Mouse (Mus musculus) MEL (cell line): Measurements from ENCODE around the gene Haghl. TPM values are rescaled to one million over a fixed set of nuclear protein-coding genes. Genes with fewer than 3 reads are reported as not detected.

Experiments
- DNase-seq: peaks from one replicate; pipeline ENCODE4 v3.0.0; 2011; ENCODE audit warnings: low read depth, low spot score
- H3K27ac ChIP-seq: 2 replicates; pipeline ENCODE4 v1.5.1; 2012; ENCODE audit warnings: low read depth, mild to moderate bottlenecking, control low read depth, low read length, moderate library complexity; ENCODE audit not compliant: control insufficient read depth
- H3K27me3 ChIP-seq, 2 experiments: fragments of 150-350 bp in 1 of 2; sonication (generic) in 1 of 2; 2 replicates each; pipeline ENCODE4 v1.6.1; 2012; ENCODE audit warnings: low read length in 2 of 2, mild to moderate bottlenecking in 2 of 2, improper control_type of control experiment in 1 of 2, moderate library complexity in 1 of 2; ENCODE audit not compliant: insufficient read depth in 2 of 2, control insufficient read depth in 1 of 2
- H3K36me3 ChIP-seq, 2 experiments: 2 replicates each; pipeline ENCODE4 v1.6.1; 2012 to 2014; ENCODE audit warnings: low read length in 2 of 2, improper control_type of control experiment in 1 of 2, inconsistent platforms in 1 of 2, mild to moderate bottlenecking in 1 of 2; ENCODE audit not compliant: insufficient read depth in 2 of 2, control insufficient read depth in 1 of 2
- H3K4me1 ChIP-seq, 2 experiments: fragments of 150-350 bp in 1 of 2; sonication (generic) in 1 of 2; 2 replicates each; pipeline ENCODE4 v1.6.1; 2012; ENCODE audit warnings: low read length in 2 of 2, improper control_type of control experiment in 1 of 2, mild to moderate bottlenecking in 1 of 2; ENCODE audit not compliant: insufficient read depth in 2 of 2, control insufficient read depth in 1 of 2
- H3K4me3 ChIP-seq, 2 experiments: fragments of 150-350 bp in 1 of 2; sonication (generic) in 1 of 2; 2 replicates each; pipeline ENCODE4 v1.5.1; 2012; ENCODE audit warnings: low read depth in 2 of 2, low read length in 2 of 2, mild to moderate bottlenecking in 2 of 2, moderate library complexity in 2 of 2, control low read depth in 1 of 2, improper control_type of control experiment in 1 of 2; ENCODE audit not compliant: control insufficient read depth in 1 of 2, insufficient read depth in 1 of 2
- H3K79me2 ChIP-seq: 2 replicates; pipeline ENCODE4 v1.6.1; 2012; ENCODE audit warnings: mild to moderate bottlenecking, low read length, moderate library complexity; ENCODE audit not compliant: control insufficient read depth, poor library complexity, insufficient read depth
- H3K9ac ChIP-seq: 2 replicates; pipeline ENCODE4 v1.6.1; 2012; ENCODE audit warnings: low read depth, mild to moderate bottlenecking, control low read depth, low read length, moderate library complexity; ENCODE audit not compliant: control insufficient read depth, poor library complexity, severe bottlenecking
- H3K9me3 ChIP-seq: fragments of 150-350 bp; sonication (generic); replicated peaks from 2 replicates; pipeline ENCODE4 v1.6.1; 2012; ENCODE audit warnings: mild to moderate bottlenecking, low read length, improper control_type of control experiment, moderate library complexity; ENCODE audit not compliant: insufficient read depth
- BHLHE40 ChIP-seq: IDR thresholded peaks from 2 replicates; pipeline ENCODE4 v1.6.1; 2012; ENCODE audit warnings: low read depth, mild to moderate bottlenecking, inconsistent platforms, low read length, improper control_type of control experiment, borderline replicate concordance
- CTCF ChIP-seq, 3 experiments: IDR thresholded peaks in 2 of 3; conservative IDR thresholded peaks in 1 of 3; 2 replicates each; pipeline ENCODE4 v1.5.1; 2011 to 2012; ENCODE audit warnings: low read length in 3 of 3, low read depth in 2 of 3, mild to moderate bottlenecking in 2 of 3, improper control_type of control experiment in 1 of 3, inconsistent platforms in 1 of 3, mixed read lengths in 1 of 3, moderate library complexity in 1 of 3; ENCODE audit not compliant: control insufficient read depth in 1 of 3, insufficient read depth in 1 of 3, poor library complexity in 1 of 3, severe bottlenecking in 1 of 3
- E2F4 ChIP-seq: IDR thresholded peaks from 2 replicates; pipeline ENCODE4 v1.6.1; 2011; ENCODE audit warnings: low read depth, low read length, improper control_type of control experiment, borderline replicate concordance
- ELF1 ChIP-seq: IDR thresholded peaks from 2 replicates; pipeline ENCODE4 v1.6.1; 2014; ENCODE audit warnings: low read depth, mild to moderate bottlenecking, inconsistent platforms, low read length, improper control_type of control experiment, moderate library complexity
- EP300 ChIP-seq, 2 experiments: IDR thresholded peaks; 2 replicates each; pipeline ENCODE4 v1.6.1; 2011; ENCODE audit warnings: improper control_type of control experiment in 2 of 2, low read length in 2 of 2, low read depth in 1 of 2, mild to moderate bottlenecking in 1 of 2
- GATA1 ChIP-seq: IDR thresholded peaks from 2 replicates; pipeline ENCODE4 v1.6.1; 2011; ENCODE audit warnings: low read depth, low read length, improper control_type of control experiment
- KAT2A ChIP-seq: conservative IDR thresholded peaks from 2 replicates; pipeline ENCODE4 v1.6.1; 2012; ENCODE audit warnings: low read depth, low read length, improper control_type of control experiment, inconsistent platforms
- MEF2A ChIP-seq: IDR thresholded peaks from 2 replicates; pipeline ENCODE4 v1.6.1; 2014; ENCODE audit warnings: low read depth, mild to moderate bottlenecking, inconsistent platforms, low read length, improper control_type of control experiment; ENCODE audit not compliant: poor library complexity, insufficient replicate concordance, severe bottlenecking; ENCODE audit errors: extremely low read depth
- MXI1 ChIP-seq: IDR thresholded peaks from 2 replicates; pipeline ENCODE4 v1.6.1; 2011; ENCODE audit warnings: mild to moderate bottlenecking, low read depth, low read length, improper control_type of control experiment
- NRF1 ChIP-seq: IDR thresholded peaks from 2 replicates; pipeline ENCODE4 v1.6.1; 2014; ENCODE audit warnings: low read depth, mild to moderate bottlenecking, inconsistent platforms, low read length, improper control_type of control experiment, moderate library complexity; ENCODE audit not compliant: poor library complexity, insufficient read depth, severe bottlenecking
- POLR2A ChIP-seq, 2 experiments: IDR thresholded peaks; 2 replicates each; pipeline ENCODE4 v1.6.1; 2011 to 2012; ENCODE audit warnings: low read length in 2 of 2, mild to moderate bottlenecking in 2 of 2, control low read depth in 1 of 2, improper control_type of control experiment in 1 of 2, low read depth in 1 of 2, moderate library complexity in 1 of 2; ENCODE audit not compliant: control insufficient read depth in 1 of 2, insufficient read depth in 1 of 2, poor library complexity in 1 of 2
- POLR2AphosphoS2 ChIP-seq: IDR thresholded peaks from 2 replicates; pipeline ENCODE4 v1.6.1; 2011; ENCODE audit warnings: low read length, improper control_type of control experiment
- RAD21 ChIP-seq: IDR thresholded peaks from 2 replicates; pipeline ENCODE4 v1.6.1; 2011; ENCODE audit warnings: mild to moderate bottlenecking, low read depth, low read length, improper control_type of control experiment
- SMC3 ChIP-seq: IDR thresholded peaks from 2 replicates; pipeline ENCODE4 v1.6.1; 2011; ENCODE audit warnings: low read depth, low read length, improper control_type of control experiment
- TAL1 ChIP-seq: IDR thresholded peaks from 2 replicates; pipeline ENCODE4 v1.6.1; 2012; ENCODE audit warnings: mild to moderate bottlenecking, inconsistent platforms, low read length, moderate library complexity, mixed read lengths
- ZC3H11A ChIP-seq: IDR thresholded peaks from 2 replicates; pipeline ENCODE4 v1.6.1; 2012; ENCODE audit warnings: low read depth, mild to moderate bottlenecking, inconsistent platforms, low read length, improper control_type of control experiment
- ZKSCAN1 ChIP-seq: IDR thresholded peaks from 2 replicates; pipeline ENCODE4 v1.6.1; 2012; ENCODE audit warnings: low read depth, mild to moderate bottlenecking, inconsistent platforms, low read length, improper control_type of control experiment, moderate library complexity
- polyA plus RNA-seq, 2 experiments: library from polyadenylated mRNA; stranded (reverse) in 1 of 2; unstranded in 1 of 2; fragments of >175 nt in 1 of 2; fragments of >200 nt in 1 of 2; gene quantifications; 2 replicates each; pipeline versions ENCODE4 v1.2.1 to v1.2.4; 2012; ENCODE audit warnings: low replicate concordance in 2 of 2, low read depth in 1 of 2; ENCODE audit not compliant: insufficient read length in 2 of 2, insufficient read depth in 1 of 2, missing spikeins in 1 of 2
- total RNA-seq: library from RNA; depleted of rRNA; stranded (reverse); fragments of 300-350 nt; gene quantifications from 2 replicates; pipeline ENCODE4 v1.2.3, GENCODE M21; 2012; rRNA removed

Haghl gene
- total and polyA plus RNA-seq, 3 experiments: 10.7 to 13.2 TPM; not detected in 1

- TF ChIP-seq CTCF (IDR thresholded peaks at IDR 0.05 in 2 of 3, conservative IDR thresholded peaks at IDR 0.05 in 1 of 3; ENCODE audit: control insufficient read depth in 1 of 3, insufficient read depth in 1 of 3, low read depth in 2 of 3, low read length in 3 of 3, poor library complexity in 1 of 3, severe bottlenecking in 1 of 3) (peak; percentile 87 to 90 (median 87)), POLR2AphosphoS2 (no peak), GATA1 (no peak), BHLHE40 (no peak), E2F4 (no peak), POLR2A (IDR thresholded peaks at IDR 0.05; ENCODE audit: control insufficient read depth in 1 of 2, insufficient read depth in 1 of 2, low read depth in 1 of 2, low read length in 2 of 2, poor library complexity in 1 of 2) (0 out of 4 replicates have a peak, but pooled peaks of 1 of the 2 experiments have one; percentile 17), TAL1 (no peak), ZKSCAN1 (no peak), EP300 (IDR thresholded peaks at IDR 0.05; ENCODE audit: low read depth in 1 of 2, low read length in 2 of 2) (no peak), MEF2A (no peak), NRF1 (peak; percentile 72), KAT2A (no peak), MXI1 (peak; percentile 34; the same call in 1 of the 2 replicates), ELF1 (no peak), ZC3H11A (peak; percentile 40; the same call in 1 of the 2 replicates), RAD21 (peak; percentile 54), SMC3 (peak; percentile 87)
- H3K27ac ChIP-seq: no peak overlapping the region
Measured at GRCm38 (mm10) chr17:25732082-25732481, 53.4 kb downstream of the Haghl start.

More at GRCm38 (mm10) chr17:25732082-25732481, 53.4 kb downstream of the Haghl start:
- Histone ChIP-seq H3K9ac (no peak overlapping the region), H3K27me3 (no peaks in the 10 kb centered on the region), H3K36me3 (no peaks in the 10 kb centered on the region), H3K9me3 (no peaks in the 10 kb centered on the region), H3K4me3 (no peak overlapping the region), H3K79me2 (peaks cover 3% of the 10 kb centered on the region), H3K4me1 (peaks cover 0 to 9% of the 10 kb centered on the region in 2 experiments; a peak in 2 of 4 replicates)
- peak; percentile 89 for DNase-seq

Other genes with a start within 250 kb of the Haghl start
- gene Sox8, start 215.0 kb downstream of the Haghl start, total RNA-seq: not detected in 2 replicates
- gene Sox8, start 215.0 kb downstream of the Haghl start, polyA plus RNA-seq: not detected
- gene Lmf1, start 206.6 kb downstream of the Haghl start, total RNA-seq: 14.0 and 16.0 TPM in 2 replicates
- gene Lmf1, start 206.6 kb downstream of the Haghl start, polyA plus RNA-seq: 10 to 100 TPM in 1 of 2 experiments, not detected in 1; 30.5 TPM
- 3.1 and 3.9 TPM in 2 replicates for gene Gng13, start 68.5 kb downstream of the Haghl start, total RNA-seq
- under 1 TPM in 1 of 2 experiments, not detected in 1; 0.13 TPM for gene Gng13, start 68.5 kb downstream of the Haghl start, polyA plus RNA-seq
- 29.9 and 35.5 TPM in 2 replicates for gene Chtf18, start 58.3 kb downstream of the Haghl start, total RNA-seq
- 10 to 100 TPM in 1 of 2 experiments, not detected in 1; 71.1 TPM for gene Chtf18, start 58.3 kb downstream of the Haghl start, polyA plus RNA-seq
- 7.3 and 8.2 TPM in 2 replicates for gene Rpusd1, start 58.0 kb downstream of the Haghl start, total RNA-seq
- gene Rpusd1, start 58.0 kb downstream of the Haghl start, polyA plus RNA-seq: 10 to 100 TPM in 1 of 2 experiments, not detected in 1; 23.9 TPM
- gene Mslnl, start 49.6 kb downstream of the Haghl start, total RNA-seq: 0.08 TPM in 1 of 2 replicates, not detected in the other
- under 1 TPM in 1 of 2 experiments, not detected in 1; 0.08 TPM for gene Mslnl, start 49.6 kb downstream of the Haghl start, polyA plus RNA-seq
- not detected in 2 replicates for gene Msln, start 31.3 kb downstream of the Haghl start, total RNA-seq
- gene Msln, start 31.3 kb downstream of the Haghl start, polyA plus RNA-seq: not detected
- gene Narfl, start 11.9 kb downstream of the Haghl start, total RNA-seq: 26.9 and 34.3 TPM in 2 replicates
- gene Narfl, start 11.9 kb downstream of the Haghl start, polyA plus RNA-seq: 10 to 100 TPM in 1 of 2 experiments, not detected in 1; 30.6 TPM
- 0.08 TPM in 1 of 2 replicates, not detected in the other for gene Ccdc78, start 907 bp upstream of the Haghl start, total RNA-seq
- gene Ccdc78, start 907 bp upstream of the Haghl start, polyA plus RNA-seq: under 1 TPM in 1 of 2 experiments, not detected in 1; 0.85 TPM
- 35.3 and 39.0 TPM in 2 replicates for gene Fam173a, start 7.2 kb upstream of the Haghl start, total RNA-seq
- gene Fam173a, start 7.2 kb upstream of the Haghl start, polyA plus RNA-seq: 10 to 100 TPM in 1 of 2 experiments, not detected in 1; 36.6 TPM
- gene AC134908.4, start 10.0 kb upstream of the Haghl start, total RNA-seq: 0.92 TPM in 1 of 2 replicates, not detected in the other
- not detected for gene AC134908.4, start 10.0 kb upstream of the Haghl start, polyA plus RNA-seq
- 95.7 and 104 TPM in 2 replicates for gene Metrn, start 11.5 kb upstream of the Haghl start, total RNA-seq
- gene Metrn, start 11.5 kb upstream of the Haghl start, polyA plus RNA-seq: 100 to 1,000 TPM in 1 of 2 experiments, not detected in 1; 116 TPM
- gene Fbxl16, start 23.4 kb upstream of the Haghl start, total RNA-seq: not detected in 2 replicates
- under 1 TPM in 1 of 2 experiments, not detected in 1; 0.11 TPM for gene Fbxl16, start 23.4 kb upstream of the Haghl start, polyA plus RNA-seq
- gene Wdr24, start 38.0 kb upstream of the Haghl start, total RNA-seq: 29.4 and 38.8 TPM in 2 replicates
- 10 to 100 TPM in 1 of 2 experiments, not detected in 1; 35.0 TPM for gene Wdr24, start 38.0 kb upstream of the Haghl start, polyA plus RNA-seq
- gene Jmjd8, start 43.2 kb upstream of the Haghl start, total RNA-seq: 12.9 and 13.1 TPM in 2 replicates
- gene Jmjd8, start 43.2 kb upstream of the Haghl start, polyA plus RNA-seq: 10 to 100 TPM in 1 of 2 experiments, not detected in 1; 23.9 TPM
- 74.0 and 75.0 TPM in 2 replicates for gene Stub1, start 47.7 kb upstream of the Haghl start, total RNA-seq
- 10 to 100 TPM in 1 of 2 experiments, not detected in 1; 99.7 TPM for gene Stub1, start 47.7 kb upstream of the Haghl start, polyA plus RNA-seq
- 1.4 TPM in 2 replicates for gene Rhbdl1, start 51.6 kb upstream of the Haghl start, total RNA-seq
- 1 to 10 TPM in 1 of 2 experiments, not detected in 1; 4.0 TPM for gene Rhbdl1, start 51.6 kb upstream of the Haghl start, polyA plus RNA-seq
- gene Gm20683, start 56.1 kb upstream of the Haghl start, total RNA-seq: 2.8 and 4.9 TPM in 2 replicates
- 1 to 10 TPM in 1 of 2 experiments, not detected in 1; 6.8 TPM for gene Gm20683, start 56.1 kb upstream of the Haghl start, polyA plus RNA-seq
- gene Rhot2, start 59.2 kb upstream of the Haghl start, total RNA-seq: 24.9 and 29.1 TPM in 2 replicates
- 10 to 100 TPM in 1 of 2 experiments, not detected in 1; 54.5 TPM for gene Rhot2, start 59.2 kb upstream of the Haghl start, polyA plus RNA-seq
- 22.5 and 23.7 TPM in 2 replicates for gene Wdr90, start 75.8 kb upstream of the Haghl start, total RNA-seq
- gene Wdr90, start 75.8 kb upstream of the Haghl start, polyA plus RNA-seq: 10 to 100 TPM in 1 of 2 experiments, not detected in 1; 44.5 TPM
- gene Mcrip2, start 83.1 kb upstream of the Haghl start, total RNA-seq: 73.9 and 88.9 TPM in 2 replicates
- 100 to 1,000 TPM; 107 to 281 TPM for gene Mcrip2, start 83.1 kb upstream of the Haghl start, polyA plus RNA-seq
- 31.7 and 33.6 TPM in 2 replicates for gene Mettl26, start 89.4 kb upstream of the Haghl start, total RNA-seq
- gene Mettl26, start 89.4 kb upstream of the Haghl start, polyA plus RNA-seq: 10 to 100 TPM in 1 of 2 experiments, not detected in 1; 50.6 TPM
- 0.13 and 0.19 TPM in 2 replicates for gene Wfikkn1, start 95.2 kb upstream of the Haghl start, total RNA-seq
- gene Wfikkn1, start 95.2 kb upstream of the Haghl start, polyA plus RNA-seq: under 1 TPM in 1 of 2 experiments, not detected in 1; 0.53 TPM
- gene Rab40c, start 134.1 kb upstream of the Haghl start, total RNA-seq: 3.7 and 4.8 TPM in 2 replicates
- 10 to 100 TPM in 1 of 2 experiments, not detected in 1; 23.2 TPM for gene Rab40c, start 134.1 kb upstream of the Haghl start, polyA plus RNA-seq
- 50.7 and 67.8 TPM in 2 replicates for gene Pigq, start 159.3 kb upstream of the Haghl start, total RNA-seq
- gene Pigq, start 159.3 kb upstream of the Haghl start, polyA plus RNA-seq: 100 to 1,000 TPM; 193 to 825 TPM
- gene Nhlrc4, start 159.3 kb upstream of the Haghl start, total RNA-seq: 0.16 and 0.23 TPM in 2 replicates
- gene Nhlrc4, start 159.3 kb upstream of the Haghl start, polyA plus RNA-seq: under 1 TPM in 1 of 2 experiments, not detected in 1; 0.19 TPM
- gene A930017K11Rik, start 166.9 kb upstream of the Haghl start, total RNA-seq: not detected in 2 replicates
- not detected for gene A930017K11Rik, start 166.9 kb upstream of the Haghl start, polyA plus RNA-seq
- gene Capn15, start 200.1 kb upstream of the Haghl start, total RNA-seq: 5.6 and 6.2 TPM in 2 replicates
- 10 to 100 TPM in 1 of 2 experiments, not detected in 1; 16.2 TPM for gene Capn15, start 200.1 kb upstream of the Haghl start, polyA plus RNA-seq